Mouse (Mus musculus): ENCODE measurements around the gene Prkacb. TPM values are rescaled to one million over a fixed set of nuclear protein-coding genes. Genes with fewer than 3 reads are reported as not detected.

Gene Prkacb
- total RNA-seq, 2 experiments from 2014 or later, result 92.4 to 99.7 TPM

DNA sequence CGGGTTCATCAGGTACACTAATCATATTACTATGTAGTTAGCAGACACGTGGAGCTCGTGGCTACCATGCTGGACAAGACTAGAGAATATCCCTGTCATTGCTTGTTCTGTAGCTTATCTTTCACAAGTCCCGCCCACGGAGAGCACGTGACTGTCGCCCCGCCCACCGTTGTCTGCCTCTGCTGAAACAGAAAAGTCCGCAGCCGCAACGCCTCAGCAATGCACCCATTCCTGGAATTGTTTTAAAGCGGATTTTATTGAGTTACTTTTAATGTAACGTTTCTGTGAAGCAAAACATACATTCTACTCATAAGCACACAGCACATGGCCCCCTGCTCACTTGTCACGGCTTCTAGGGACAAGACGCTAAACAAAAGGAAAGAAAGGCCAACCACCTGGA, 133.1 kb downstream of the Prkacb start:
- no peak for DNase-seq
- intact Hi-C loops (cut with DNase I), result loop anchor here (5.0 kb wide), 1 partner anchor 112 kb away; no protein-coding TSS in a partner anchor

Other genes starting within 250 kb of the Prkacb start
- not detected for gene Uox, start 242.6 kb downstream of the Prkacb start, total RNA-seq (2021)
- not detected for gene Dnase2b, start 197.4 kb downstream of the Prkacb start, total RNA-seq (2021)
- gene 4930503B20Rik, start 161.7 kb downstream of the Prkacb start, total RNA-seq (2021), result not detected
- gene Samd13, start 127.4 kb downstream of the Prkacb start, total RNA-seq (2021), result 1 to 10 TPM; 1.8 TPM
- 1 to 10 TPM; 2.6 to 3.1 TPM for gene Ttll7, start 39.4 kb upstream of the Prkacb start, total RNA-seq (2021)

Measured in heart, postnatal 10 days (tissue).